Mouse (Mus musculus): Measurements from ENCODE around the gene Ascc3. TPM values are rescaled to one million over a fixed set of nuclear protein-coding genes. Genes with fewer than 3 reads are reported as not detected.

Ascc3 gene
- polyA plus RNA-seq, 1 experiment from 2014 or later = 13.1 TPM

- H3K4me3 ChIP-seq (ENCODE audit: low read depth, low read length) = no peak overlapping the region
- H3K4me1 ChIP-seq (ENCODE audit: insufficient read depth, low read depth, low read length) = no peaks in the 10 kb centered on the region
- ATAC-seq (no peak), DNase-seq (ENCODE audit: low spot score) (no peak)
- no peak overlapping the region for H3K27ac ChIP-seq (ENCODE audit: low read length)
- H3K4me2 ChIP-seq (replicated peaks; ENCODE audit: low read depth, low read length) = no peak overlapping the region
- TF ChIP-seq EP300 (IDR thresholded peaks at IDR 0.05) = no peak
- no peak for TF ChIP-seq CTCF (IDR thresholded peaks at IDR 0.05)
- H3K36me3 ChIP-seq (ENCODE audit: insufficient read depth, low read length) = no peaks in the 10 kb centered on the region
- H3K27me3 ChIP-seq (replicated peaks; ENCODE audit: insufficient read depth, low read length) = peaks cover 21% of the 10 kb centered on the region
- no peaks in the 10 kb centered on the region for H3K9me3 ChIP-seq (ENCODE audit: low read length)
- 58% methylated on average over 4 of the region's 4 CpGs for WGBS
- no peak overlapping the region for H3K9ac ChIP-seq (replicated peaks; ENCODE audit: low read depth)
Observed at GRCm38 (mm10) chr10:50886305-50886704, 293.8 kb downstream of the Ascc3 start.

GRCm38 (mm10) chr10:50890621-50891020, 298.2 kb downstream of the Ascc3 start:
- Histone ChIP-seq H3K4me2 (replicated peaks; ENCODE audit: low read depth, low read length) (no peak overlapping the region), H3K27ac (ENCODE audit: low read length) (no peak overlapping the region), H3K9ac (replicated peaks; ENCODE audit: low read depth) (no peak overlapping the region), H3K4me3 (ENCODE audit: low read depth, low read length) (no peak overlapping the region), H3K27me3 (replicated peaks; ENCODE audit: insufficient read depth, low read length) (peaks cover 64% of the 10 kb centered on the region), H3K36me3 (ENCODE audit: insufficient read depth, low read length) (no peaks in the 10 kb centered on the region), H3K4me1 (ENCODE audit: insufficient read depth, low read depth, low read length) (peaks cover 7% of the 10 kb centered on the region), H3K9me3 (ENCODE audit: low read length) (no peaks in the 10 kb centered on the region)
- TF ChIP-seq CTCF (IDR thresholded peaks at IDR 0.05) (no peak), EP300 (IDR thresholded peaks at IDR 0.05) (no peak)
- ATAC-seq (no peak), DNase-seq (ENCODE audit: low spot score) (no peak)
- 16% methylated on average over 6 of the region's 6 CpGs for WGBS

- ATAC-seq (no peak), DNase-seq (ENCODE audit: low spot score) (no peak)
- Histone ChIP-seq H3K9me3 (ENCODE audit: low read length) (no peaks in the 10 kb centered on the region), H3K9ac (replicated peaks; ENCODE audit: low read depth) (no peak overlapping the region), H3K27me3 (replicated peaks; ENCODE audit: insufficient read depth, low read length) (peaks cover 76% of the 10 kb centered on the region), H3K27ac (ENCODE audit: low read length) (no peak overlapping the region), H3K4me2 (replicated peaks; ENCODE audit: low read depth, low read length) (no peak overlapping the region), H3K4me3 (ENCODE audit: low read depth, low read length) (no peak overlapping the region), H3K36me3 (ENCODE audit: insufficient read depth, low read length) (no peaks in the 10 kb centered on the region), H3K4me1 (ENCODE audit: insufficient read depth, low read depth, low read length) (peaks cover 7% of the 10 kb centered on the region)
- TF ChIP-seq CTCF (IDR thresholded peaks at IDR 0.05) = no peak
- no peak for TF ChIP-seq EP300 (IDR thresholded peaks at IDR 0.05)
- 1% methylated on average over 26 of the region's 26 CpGs for WGBS
Observed at GRCm38 (mm10) chr10:50891876-50892711, 299.6 kb downstream of the Ascc3 start.

- ATAC-seq (no peak), DNase-seq (ENCODE audit: low spot score) (no peak)
- no peak overlapping the region for H3K9ac ChIP-seq (replicated peaks; ENCODE audit: low read depth)
- no peak overlapping the region for H3K4me2 ChIP-seq (replicated peaks; ENCODE audit: low read depth, low read length)
- TF ChIP-seq EP300 (IDR thresholded peaks at IDR 0.05) (no peak), CTCF (IDR thresholded peaks at IDR 0.05) (no peak)
- H3K27ac ChIP-seq (ENCODE audit: low read length) = no peak overlapping the region
- H3K4me1 ChIP-seq (ENCODE audit: insufficient read depth, low read depth, low read length) = peaks cover 7% of the 10 kb centered on the region
- H3K36me3 ChIP-seq (ENCODE audit: insufficient read depth, low read length) = no peaks in the 10 kb centered on the region
- WGBS = 2% methylated on average over 15 of the region's 15 CpGs
- H3K9me3 ChIP-seq (ENCODE audit: low read length) = no peaks in the 10 kb centered on the region
- no peak overlapping the region for H3K4me3 ChIP-seq (ENCODE audit: low read depth, low read length)
- peaks cover 84% of the 10 kb centered on the region for H3K27me3 ChIP-seq (replicated peaks; ENCODE audit: insufficient read depth, low read length)
Observed at GRCm38 (mm10) chr10:50892751-50893320, 300.4 kb downstream of the Ascc3 start.

GRCm38 (mm10) chr10:50893546-50893945, 301.1 kb downstream of the Ascc3 start:
- TF ChIP-seq EP300 (IDR thresholded peaks at IDR 0.05) (no peak), CTCF (IDR thresholded peaks at IDR 0.05) (no peak)
- no peak for ATAC-seq
- peaks cover 87% of the 10 kb centered on the region for H3K27me3 ChIP-seq (replicated peaks; ENCODE audit: insufficient read depth, low read length)
- 7% methylated on average over 10 of the region's 10 CpGs for WGBS
- no peaks in the 10 kb centered on the region for H3K9me3 ChIP-seq (ENCODE audit: low read length)
- H3K9ac ChIP-seq (replicated peaks; ENCODE audit: low read depth) = no peak overlapping the region
- DNase-seq (ENCODE audit: low spot score) = no peak
- H3K27ac ChIP-seq (ENCODE audit: low read length) = no peak overlapping the region
- no peak overlapping the region for H3K4me3 ChIP-seq (ENCODE audit: low read depth, low read length)
- H3K36me3 ChIP-seq (ENCODE audit: insufficient read depth, low read length) = no peaks in the 10 kb centered on the region
- H3K4me2 ChIP-seq (replicated peaks; ENCODE audit: low read depth, low read length) = no peak overlapping the region
- peaks cover 7% of the 10 kb centered on the region for H3K4me1 ChIP-seq (ENCODE audit: insufficient read depth, low read depth, low read length)

GRCm38 (mm10) chr10:50894170-50894991, 301.9 kb downstream of the Ascc3 start, which contains the start of gene Sim1:
TSS of gene Sim1 (plus strand) at chr10:50894754.
- no peaks in the 10 kb centered on the region for H3K36me3 ChIP-seq (ENCODE audit: insufficient read depth, low read length)
- no peak within 1 kb of the TSS for H3K27ac ChIP-seq (ENCODE audit: low read length)
- peak; percentile 91 for ATAC-seq
- peak within 1 kb of the TSS; percentile 37 for H3K4me3 ChIP-seq (ENCODE audit: low read depth, low read length)
- peaks cover 90% of the 10 kb centered on the region for H3K27me3 ChIP-seq (replicated peaks; ENCODE audit: insufficient read depth, low read length)
- H3K9ac ChIP-seq (replicated peaks; ENCODE audit: low read depth) = no peak within 1 kb of the TSS
- peak within 1 kb of the TSS; percentile 59 for H3K4me2 ChIP-seq (replicated peaks; ENCODE audit: low read depth, low read length)
- WGBS = 2% methylated on average over 54 of the region's 62 CpGs
- no peaks in the 10 kb centered on the region for H3K9me3 ChIP-seq (ENCODE audit: low read length)
- H3K4me1 ChIP-seq (ENCODE audit: insufficient read depth, low read depth, low read length) = peaks cover 7% of the 10 kb centered on the region
- peak; percentile 79 for DNase-seq (ENCODE audit: low spot score)
- TF ChIP-seq CTCF (IDR thresholded peaks at IDR 0.05) (no peak), EP300 (IDR thresholded peaks at IDR 0.05) (no peak)
